Comparison of ENCODE assay signal across 1 mouse cellular context in the genomic region with DNA sequence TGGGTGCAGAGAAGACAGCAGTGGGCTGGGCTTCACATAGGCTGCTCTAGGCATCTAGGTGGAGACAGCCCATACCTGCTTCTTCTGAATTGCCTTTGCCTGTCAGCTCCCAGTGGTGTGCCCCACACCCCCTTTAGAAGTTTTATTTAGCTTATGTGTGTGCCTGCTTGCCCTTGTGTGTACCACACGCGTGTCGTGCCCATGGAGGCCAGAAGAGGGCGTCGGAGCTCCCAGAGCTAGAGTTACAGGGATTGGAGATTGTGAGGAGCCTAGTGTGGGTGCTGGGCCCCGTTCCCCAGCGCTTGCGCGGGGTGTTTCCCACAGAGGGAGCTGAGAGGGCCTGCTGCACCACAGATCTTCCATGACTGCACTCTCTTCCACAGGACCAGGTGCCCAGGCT.
TF ChIP-seq lines count a peak whose summit lies in the region.

No protein-coding gene starts in this region.

TF ChIP-seq in MEL, 35 proteins besides CTCF, POLR2A, EP300 and RAD21:
- TF ChIP-seq JUND (IDR thresholded peaks at IDR 0.05; ENCODE audit: low read depth, low read length) (no peak), ZC3H11A (IDR thresholded peaks at IDR 0.05; ENCODE audit: low read depth, low read length) (no peak), MEF2A (IDR thresholded peaks at IDR 0.05; ENCODE audit: extremely low read depth, insufficient replicate concordance, low read depth, low read length, poor library complexity, severe bottlenecking) (no peak), E2F4 (IDR thresholded peaks at IDR 0.05; ENCODE audit: borderline replicate concordance, low read depth, low read length) (no peak), POLR2AphosphoS5 (IDR thresholded peaks at IDR 0.05; ENCODE audit: borderline replicate concordance, low read depth, low read length) (no peak), GATA1 (IDR thresholded peaks at IDR 0.05; ENCODE audit: low read depth, low read length) (no peak), RCOR1 (IDR thresholded peaks at IDR 0.05; ENCODE audit: low read depth, low read length) (no peak), HCFC1 (IDR thresholded peaks at IDR 0.05; ENCODE audit: low read depth, low read length) (no peak), KAT2A (conservative IDR thresholded peaks at IDR 0.05; ENCODE audit: low read depth, low read length) (no peak), MAFK (IDR thresholded peaks at IDR 0.05; ENCODE audit: borderline replicate concordance, low read depth, low read length) (no peak), MYB (IDR thresholded peaks at IDR 0.05; ENCODE audit: low read depth, low read length) (no peak), BHLHE40 (IDR thresholded peaks at IDR 0.05; ENCODE audit: borderline replicate concordance, low read depth, low read length) (no peak), ZKSCAN1 (IDR thresholded peaks at IDR 0.05; ENCODE audit: low read depth, low read length) (no peak), GABPA (IDR thresholded peaks at IDR 0.05; ENCODE audit: low read depth, low read length) (no peak), MXI1 (IDR thresholded peaks at IDR 0.05; ENCODE audit: low read depth, low read length) (no peak), CHD1 (IDR thresholded peaks at IDR 0.05; ENCODE audit: low read depth, low read length) (no peak), NELFE (IDR thresholded peaks at IDR 0.05; ENCODE audit: low read depth, low read length) (no peak), USF1 (IDR thresholded peaks at IDR 0.05; ENCODE audit: low read depth, low read length) (no peak), TBP (IDR thresholded peaks at IDR 0.05; ENCODE audit: low read depth, low read length) (no peak), NRF1 (IDR thresholded peaks at IDR 0.05; ENCODE audit: insufficient read depth, low read depth, low read length, poor library complexity, severe bottlenecking) (no peak)
